In the genomic region with DNA sequence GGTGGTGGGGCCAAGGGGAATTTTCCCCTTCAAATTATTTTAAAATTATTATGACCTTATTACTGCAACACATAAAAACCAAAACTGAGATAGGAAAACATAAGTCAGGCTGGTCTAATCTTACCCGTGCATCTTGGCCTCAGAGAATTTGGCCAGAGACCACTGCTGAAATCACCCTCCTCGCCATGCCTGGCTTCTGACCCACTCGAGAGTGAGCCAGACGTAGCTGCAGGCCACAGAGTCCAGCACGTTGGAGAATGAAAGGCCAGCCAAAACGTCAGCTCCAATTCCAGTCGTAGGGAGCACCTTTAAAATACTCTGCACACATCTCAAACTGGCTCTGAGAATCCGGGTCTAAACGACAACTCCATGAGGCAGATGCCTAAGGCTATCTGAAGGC, we compare ENCODE assay signal across 26 mouse cellular contexts.
A peak's percentile ranks its signal among the peaks of the same experiment; 100 is the strongest.
DNase-seq lines count a peak whose midpoint lies in the region; ATAC-seq and TF ChIP-seq lines count a peak whose summit lies in the region.
"Had no signal": no experiment of that assay in that cellular context is flagged by ENCODE, and none has a peak within 500 bp of the region (broad histone marks: within the 10 kb centered on the region; RNA-seq: fewer than 3 reads in every experiment).

No protein-coding gene starts in this region.

- 0 out of 2 replicates have a peak, but pooled peaks cover 4% of the 10 kb centered on the region for H3K36me3 ChIP-seq in embryonic facial prominence, embryonic 14.5 days (ENCODE audit: control insufficient read depth, insufficient read depth, low read length)
- 0 out of 2 replicates have a peak, but pooled peaks cover 5% of the 10 kb centered on the region for H3K36me3 ChIP-seq in limb, embryonic 13.5 days
- H3K36me3 ChIP-seq in liver, postnatal 0 days (replicated peaks; ENCODE audit: insufficient read depth, low read length), result no peaks in the 10 kb centered on the region
- H3K36me3 ChIP-seq: forebrain, embryonic 12.5 days; G1E; intestine, embryonic 15.5 days; liver, embryonic 13.5 days; neural tube, embryonic 12.5 days had no signal

- WGBS in embryonic facial prominence, embryonic 14.5 days, result 41% methylated on average over 9 of the region's 9 CpGs
- 26% methylated on average over 9 of the region's 9 CpGs for WGBS in limb, embryonic 13.5 days
- WGBS in liver, postnatal 0 days (ENCODE audit: insufficient replicate concordance), result 60% methylated on average over 9 of the region's 9 CpGs

- intact Hi-C loops in heart, postnatal 25 days (cut with DNase I), result no loop called here

- ATAC-seq in embryonic facial prominence, embryonic 14.5 days (ENCODE audit: low read depth), result peak; percentile 34; the same call in 1 of the 2 replicates
- ATAC-seq in limb, embryonic 13.5 days (ENCODE audit: low FRiP score, low read depth), result no peak
- ATAC-seq in liver, postnatal 0 days, result no peak
- ATAC-seq: intestine, embryonic 15.5 days had no signal

- TF ChIP-seq EP300 in liver, postnatal 0 days (IDR thresholded peaks at IDR 0.05; ENCODE audit: low read depth), result no peak

- TF ChIP-seq CTCF in liver, postnatal 0 days (IDR thresholded peaks at IDR 0.05; ENCODE audit: low read depth), result no peak

- H3K9me3 ChIP-seq in embryonic facial prominence, embryonic 14.5 days (ENCODE audit: control insufficient read depth, low read length), result no peaks in the 10 kb centered on the region
- no peaks in the 10 kb centered on the region for H3K9me3 ChIP-seq in limb, embryonic 13.5 days
- H3K9me3 ChIP-seq in liver, postnatal 0 days (ENCODE audit: low read length), result no peaks in the 10 kb centered on the region
- H3K9me3 ChIP-seq: forebrain, embryonic 12.5 days; G1E; intestine, embryonic 15.5 days; liver, embryonic 13.5 days; neural tube, embryonic 12.5 days had no signal

- H3K27ac ChIP-seq in embryonic facial prominence, embryonic 14.5 days (replicated peaks; ENCODE audit: low read depth, low read length), result no peak overlapping the region; the same call in 1 of the 2 replicates
- peak overlapping the region; percentile 78; the same call in 1 of the 2 replicates for H3K27ac ChIP-seq in limb, embryonic 13.5 days
- H3K27ac ChIP-seq in liver, postnatal 0 days (ENCODE audit: low read depth), result no peak overlapping the region
- H3K27ac ChIP-seq: forebrain, embryonic 12.5 days; hindbrain, embryonic 14.5 days; intestine, embryonic 15.5 days; liver, embryonic 13.5 days; neural tube, embryonic 12.5 days had no signal

- peak; percentile 50 to 64 for DNase-seq in cerebellum, postnatal 10 days
- DNase-seq in cerebellum, adult 18-20 months, result no peak
- DNase-seq in embryonic facial prominence, embryonic 14.5 days (ENCODE audit: low spot score), result peak; percentile 61
- peak; percentile 43 for DNase-seq in gastrocnemius, postnatal 10 days
- no peak for DNase-seq in liver, postnatal 0 days
- no peak for DNase-seq in heart, postnatal 25 days (ENCODE audit: low spot score)
- no peak for DNase-seq in thymus, adult 18-20 months
- DNase-seq: cerebellum, adult 8-10 months; heart, postnatal 36 days; kidney, adult 8-10 months; kidney, postnatal 10 days; liver, embryonic 13.5 days; lung, embryonic 14.5 days; lung, postnatal 4 days; midbrain, embryonic 14.5 days; retina, postnatal 1 day; right cerebral cortex, postnatal 25 days; thymus, postnatal 36 days had no signal

- H3K4me2 ChIP-seq in embryonic facial prominence, embryonic 14.5 days (ENCODE audit: low read depth, low read length), result no peak overlapping the region
- H3K4me2 ChIP-seq in limb, embryonic 13.5 days (replicated peaks), result 0 out of 2 replicates have a peak overlapping the region, but pooled peaks have one; percentile 4
- no peak overlapping the region for H3K4me2 ChIP-seq in liver, postnatal 0 days (ENCODE audit: low read depth, low read length)
- H3K4me2 ChIP-seq: forebrain, embryonic 12.5 days; hindbrain, embryonic 14.5 days; intestine, embryonic 15.5 days; liver, embryonic 13.5 days; lung, embryonic 14.5 days; neural tube, embryonic 12.5 days had no signal

- H3K27me3 ChIP-seq in embryonic facial prominence, embryonic 14.5 days (replicated peaks; ENCODE audit: control insufficient read depth, insufficient read depth, low read length), result no peaks in the 10 kb centered on the region
- H3K27me3 ChIP-seq in limb, embryonic 13.5 days, result peaks cover 9% of the 10 kb centered on the region; the same call in 1 of the 2 replicates
- H3K27me3 ChIP-seq in liver, postnatal 0 days (ENCODE audit: insufficient read depth, low read length), result no peaks in the 10 kb centered on the region
- H3K27me3 ChIP-seq: CH12.LX; forebrain, embryonic 12.5 days; intestine, embryonic 15.5 days; liver, embryonic 13.5 days; neural tube, embryonic 12.5 days had no signal

- H3K4me1 ChIP-seq in embryonic facial prominence, embryonic 14.5 days (ENCODE audit: control insufficient read depth, insufficient read depth, low read length), result peaks cover 23% of the 10 kb centered on the region
- peaks cover 67% of the 10 kb centered on the region for H3K4me1 ChIP-seq in limb, embryonic 13.5 days
- H3K4me1 ChIP-seq in liver, postnatal 0 days (ENCODE audit: insufficient read depth), result no peaks in the 10 kb centered on the region; the same call in 1 of the 2 replicates
- H3K4me1 ChIP-seq: intestine, embryonic 15.5 days had no signal

- no peak overlapping the region for H3K4me3 ChIP-seq in embryonic facial prominence, embryonic 14.5 days (ENCODE audit: low read depth, low read length)
- no peak overlapping the region for H3K4me3 ChIP-seq in limb, embryonic 13.5 days
- no peak overlapping the region for H3K4me3 ChIP-seq in liver, postnatal 0 days (ENCODE audit: low read depth, low read length)
- H3K4me3 ChIP-seq: erythroblast, embryonic 14.5 days; forebrain, embryonic 12.5 days; intestine, embryonic 15.5 days; liver, embryonic 13.5 days; neural tube, embryonic 12.5 days had no signal

- no peak overlapping the region for H3K9ac ChIP-seq in embryonic facial prominence, embryonic 14.5 days (ENCODE audit: low read depth, low read length)
- H3K9ac ChIP-seq in limb, embryonic 13.5 days, result no peak overlapping the region
- H3K9ac ChIP-seq in liver, postnatal 0 days (replicated peaks), result no peak overlapping the region
- H3K9ac ChIP-seq: forebrain, embryonic 12.5 days; hindbrain, embryonic 14.5 days; intestine, embryonic 15.5 days; liver, embryonic 13.5 days; lung, embryonic 14.5 days; neural tube, embryonic 12.5 days had no signal

Comparison
In these comparisons a context has a peak if more than half of its experiments do, and no peak if none do; other contexts are left out.
1. DNase-seq: peak in cerebellum, postnatal 10 days (2 of 2), embryonic facial prominence, embryonic 14.5 days (single experiment) and gastrocnemius, postnatal 10 days (single experiment); none in cerebellum, adult 18-20 months (0 of 2), liver, postnatal 0 days (single experiment), heart, postnatal 25 days (single experiment) and thymus, adult 18-20 months (0 of 2).